Mouse (Mus musculus) lung, postnatal 0 days (tissue): ENCODE results near the gene Cdh4. TPM values are rescaled to one million over a fixed set of nuclear protein-coding genes. Genes with fewer than 3 reads are reported as not detected.

Experiments used
- ATAC-seq: fragments of 200-750 bp; cut with Nextera tagmentation; 2 replicates; pipeline ENCODE4 v1.8.0; 2017; ENCODE audit warnings: moderate library complexity
- DNase-seq: peaks from one replicate; pipeline ENCODE4 v3.0.0-alpha.2; 2016; ENCODE audit warnings: low spot score
- H3K27ac ChIP-seq: fragments of 300-500 bp; sonication (generic); 2 replicates; pipeline ENCODE4 v1.5.1; 2014; ENCODE audit warnings: antibody characterized with exemption, mild to moderate bottlenecking, low read length, mixed read lengths
- H3K27me3 ChIP-seq: fragments of 300-500 bp; sonication (generic); replicated peaks from 2 replicates; pipeline ENCODE4 v1.6.1; 2014; ENCODE audit warnings: low read length, mixed read lengths; ENCODE audit not compliant: insufficient read depth
- H3K36me3 ChIP-seq: fragments of 300-500 bp; sonication (generic); 2 replicates; pipeline ENCODE4 v1.6.1; 2014; ENCODE audit warnings: low read length, mixed read lengths; ENCODE audit not compliant: insufficient read depth
- H3K4me1 ChIP-seq: fragments of 300-500 bp; sonication (generic); 2 replicates; pipeline ENCODE4 v1.6.1; 2014; ENCODE audit warnings: antibody characterized with exemption, low read depth, low read length, mixed read lengths; ENCODE audit not compliant: insufficient read depth
- H3K4me2 ChIP-seq: fragments of 300-500 bp; sonication (generic); replicated peaks from 2 replicates; pipeline ENCODE4 v1.6.1; 2014; ENCODE audit warnings: low read depth, mild to moderate bottlenecking, low read length, moderate library complexity, mixed read lengths
- H3K4me3 ChIP-seq: fragments of 300-500 bp; sonication (generic); 2 replicates; pipeline ENCODE4 v1.5.1; 2014; ENCODE audit warnings: low read depth, low read length
- H3K9ac ChIP-seq: fragments of 300-500 bp; sonication (generic); replicated peaks from 2 replicates; pipeline ENCODE4 v1.6.1; 2014; ENCODE audit warnings: low read depth, mild to moderate bottlenecking
- H3K9me3 ChIP-seq: fragments of 300-500 bp; sonication (generic); 2 replicates; pipeline ENCODE4 v1.6.1; 2016; ENCODE audit warnings: low read length, mixed read lengths
- CTCF ChIP-seq: IDR thresholded peaks from 2 replicates; pipeline ENCODE4 v1.5.1; 2016; ENCODE audit warnings: antibody characterized with exemption, mild to moderate bottlenecking
- EP300 ChIP-seq: IDR thresholded peaks from 2 replicates; pipeline ENCODE4 v1.6.1; 2016; ENCODE audit warnings: antibody characterized with exemption, mild to moderate bottlenecking, control low read depth
- WGBS: fragments of 180-500 bp; shearing (Covaris S2); extraction: QIAGEN DNeasy Blood & Tissue Kit; methylation state at CpG from one replicate; pipeline ENCODE4 v1.1.7; 2014; 5-methylcytosine and 5-hydroxymethylcytosine counted together
- polyA plus RNA-seq: library from polyadenylated mRNA; unstranded; fragments of >200 nt; fragmentation: Nextera tagmentation; extraction: Ambion mirVana; gene quantifications from 2 replicates; pipeline ENCODE4 v1.2.1, GENCODE M21; 2015

The Cdh4 gene
- polyA plus RNA-seq, 1 experiment from 2014 or later: 3.4 TPM

GRCm38 (mm10) chr2:179802411-179802810 is 360.2 kb downstream of the Cdh4 start:
- DNase-seq (no peak), ATAC-seq (no peak)
- TF ChIP-seq CTCF: no peak
- TF ChIP-seq EP300: no peak
- Histone ChIP-seq H3K4me3 (no peak overlapping the region), H3K36me3 (no peaks in the 10 kb centered on the region), H3K9ac (no peak overlapping the region), H3K4me2 (no peak overlapping the region), H3K27ac (no peak overlapping the region), H3K27me3 (no peaks in the 10 kb centered on the region), H3K4me1 (no peaks in the 10 kb centered on the region), H3K9me3 (no peaks in the 10 kb centered on the region)
- 67% methylated on average over 1 of the region's 1 CpGs for WGBS

GRCm38 (mm10) chr2:179811086-179811485 is 368.9 kb downstream of the Cdh4 start:
- no peaks in the 10 kb centered on the region for H3K4me1 ChIP-seq
- H3K9ac ChIP-seq: no peak overlapping the region
- H3K27ac ChIP-seq: no peak overlapping the region
- ATAC-seq (no peak), DNase-seq (no peak)
- no peak for TF ChIP-seq EP300
- no peak for TF ChIP-seq CTCF
- H3K36me3 ChIP-seq: no peaks in the 10 kb centered on the region
- no peaks in the 10 kb centered on the region for H3K9me3 ChIP-seq
- 75% methylated on average over 5 of the region's 5 CpGs for WGBS
- H3K27me3 ChIP-seq: no peaks in the 10 kb centered on the region
- H3K4me2 ChIP-seq: no peak overlapping the region
- H3K4me3 ChIP-seq: no peak overlapping the region

- no peak overlapping the region for H3K4me2 ChIP-seq
- TF ChIP-seq EP300 (no peak), CTCF (no peak)
- 51% methylated on average over 11 of the region's 11 CpGs for WGBS
- no peaks in the 10 kb centered on the region for H3K36me3 ChIP-seq
- H3K27me3 ChIP-seq: no peaks in the 10 kb centered on the region
- DNase-seq (no peak), ATAC-seq (no peak)
- H3K9ac ChIP-seq: no peak overlapping the region
- H3K27ac ChIP-seq: no peak overlapping the region
- no peaks in the 10 kb centered on the region for H3K9me3 ChIP-seq
- no peaks in the 10 kb centered on the region for H3K4me1 ChIP-seq
- H3K4me3 ChIP-seq: no peak overlapping the region
Observed at GRCm38 (mm10) chr2:179813035-179813827, 371.0 kb downstream of the Cdh4 start.

DNA sequence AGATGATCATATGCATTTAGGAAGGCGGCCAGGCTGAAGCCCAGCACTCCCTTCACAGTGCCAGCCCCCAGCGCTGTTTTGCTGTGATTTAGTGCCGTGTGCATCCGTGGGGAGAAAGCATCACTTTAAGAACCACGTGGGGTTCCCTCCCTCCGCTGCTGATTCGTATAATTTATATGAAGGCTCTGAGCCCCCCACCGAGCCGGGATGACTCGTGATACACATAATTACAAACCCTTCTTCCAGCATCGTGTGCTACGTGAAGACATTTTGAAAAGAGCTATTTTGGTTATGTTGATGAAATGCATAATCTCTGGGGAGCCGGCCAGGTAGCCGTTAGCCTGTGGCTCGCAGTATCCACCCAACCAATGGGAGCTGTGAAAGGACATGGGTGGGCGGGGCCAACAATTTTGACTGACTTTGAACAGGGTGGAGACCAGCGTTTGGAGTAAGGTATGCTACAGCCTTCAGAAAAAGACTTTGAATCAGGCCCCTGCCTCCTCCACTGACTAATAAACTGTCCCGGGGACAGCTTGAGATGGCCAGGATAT is 382.6 kb downstream of the Cdh4 start:
- Histone ChIP-seq H3K4me2 (no peak overlapping the region), H3K27ac (no peak overlapping the region), H3K4me3 (no peak overlapping the region), H3K27me3 (no peaks in the 10 kb centered on the region), H3K9me3 (no peaks in the 10 kb centered on the region), H3K36me3 (no peaks in the 10 kb centered on the region), H3K4me1 (no peaks in the 10 kb centered on the region), H3K9ac (no peak overlapping the region)
- WGBS: 36% methylated on average over 18 of the region's 18 CpGs
- no peak for TF ChIP-seq CTCF
- TF ChIP-seq EP300: no peak
- DNase-seq (no peak), ATAC-seq (no peak)

GRCm38 (mm10) chr2:179828968-179829367 is 386.7 kb downstream of the Cdh4 start:
- Histone ChIP-seq H3K4me2 (no peak overlapping the region), H3K27me3 (no peaks in the 10 kb centered on the region), H3K27ac (no peak overlapping the region), H3K9ac (no peak overlapping the region), H3K36me3 (no peaks in the 10 kb centered on the region), H3K4me1 (no peaks in the 10 kb centered on the region), H3K9me3 (no peaks in the 10 kb centered on the region), H3K4me3 (no peak overlapping the region)
- 82% methylated on average over 6 of the region's 6 CpGs for WGBS
- DNase-seq (no peak), ATAC-seq (no peak)
- no peak for TF ChIP-seq EP300
- no peak for TF ChIP-seq CTCF

- H3K36me3 ChIP-seq: no peaks in the 10 kb centered on the region
- DNase-seq: peak; percentile 37
- no peaks in the 10 kb centered on the region for H3K4me1 ChIP-seq
- H3K9ac ChIP-seq: no peak overlapping the region
- H3K9me3 ChIP-seq: no peaks in the 10 kb centered on the region
- 29% methylated on average over 6 of the region's 6 CpGs for WGBS
- no peak overlapping the region for H3K4me2 ChIP-seq
- H3K27ac ChIP-seq: no peak overlapping the region
- TF ChIP-seq EP300 (no peak), CTCF (peak; percentile 77)
- H3K4me3 ChIP-seq: no peak overlapping the region
- no peak for ATAC-seq
- no peaks in the 10 kb centered on the region for H3K27me3 ChIP-seq
Observed at GRCm38 (mm10) chr2:179829972-179830371, 387.7 kb downstream of the Cdh4 start.
